Mouse (Mus musculus) B cell, adult 62 days (primary cell): ENCODE data around the gene Fpgt. TPM values are rescaled to one million over a fixed set of nuclear protein-coding genes. Genes with fewer than 3 reads are reported as not detected.

Experiments used
- total RNA-seq: library from RNA; stranded (reverse); gene quantifications from 4 replicates; pipeline ENCODE4 v1.2.4, GENCODE M21; 2023

The Fpgt gene
- total RNA-seq: 13.0 to 23.0 TPM (median 16.1 TPM) in 4 replicates

DNA sequence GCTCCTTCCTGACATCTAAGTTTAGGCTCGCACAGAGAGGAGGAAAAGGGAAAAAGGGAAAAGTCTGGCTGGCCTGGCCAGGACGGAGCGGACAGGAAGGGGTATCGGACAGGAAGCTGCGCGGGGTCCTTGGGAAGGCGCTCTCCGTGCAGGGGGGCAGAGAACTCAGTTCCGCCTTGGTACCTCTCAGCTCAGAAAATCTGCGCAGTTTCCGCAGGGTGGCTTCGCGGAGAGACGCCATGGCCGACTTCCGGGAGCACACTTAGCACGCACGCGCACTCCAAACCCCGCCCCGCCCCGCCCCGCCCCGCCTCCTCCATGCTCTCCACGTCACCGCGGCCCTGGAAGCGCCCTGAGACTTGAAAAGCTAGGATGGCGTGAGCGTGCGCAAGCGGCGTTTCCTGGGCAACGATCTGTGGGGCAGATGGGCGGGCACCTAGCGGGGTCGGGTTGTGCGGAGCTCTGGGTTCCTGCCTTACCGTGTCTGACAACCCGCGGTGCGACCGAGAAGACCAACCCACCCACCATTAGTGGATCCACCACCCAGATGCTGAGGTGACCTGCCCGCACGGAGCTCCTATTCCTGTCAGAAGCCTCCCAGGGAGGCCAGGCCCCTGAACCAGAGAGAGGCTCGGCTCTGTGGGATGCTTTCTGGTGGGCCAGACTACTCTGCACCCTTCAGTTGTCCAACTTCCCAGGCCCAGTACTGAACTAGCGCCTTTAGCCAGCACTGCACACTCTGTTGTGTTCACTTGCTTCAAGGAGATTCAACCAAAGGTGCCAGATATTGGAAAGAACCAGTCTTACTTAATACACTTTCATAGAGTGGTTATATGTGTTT, at the start of gene Fpgt, which contains the start of gene Lrriq3:
TSS of gene Fpgt (minus strand) at position 288 of the 841 bp plus-strand sequence.
TSS of gene Lrriq3 (plus strand) at position 319 of the 841 bp plus-strand sequence.

DNA sequence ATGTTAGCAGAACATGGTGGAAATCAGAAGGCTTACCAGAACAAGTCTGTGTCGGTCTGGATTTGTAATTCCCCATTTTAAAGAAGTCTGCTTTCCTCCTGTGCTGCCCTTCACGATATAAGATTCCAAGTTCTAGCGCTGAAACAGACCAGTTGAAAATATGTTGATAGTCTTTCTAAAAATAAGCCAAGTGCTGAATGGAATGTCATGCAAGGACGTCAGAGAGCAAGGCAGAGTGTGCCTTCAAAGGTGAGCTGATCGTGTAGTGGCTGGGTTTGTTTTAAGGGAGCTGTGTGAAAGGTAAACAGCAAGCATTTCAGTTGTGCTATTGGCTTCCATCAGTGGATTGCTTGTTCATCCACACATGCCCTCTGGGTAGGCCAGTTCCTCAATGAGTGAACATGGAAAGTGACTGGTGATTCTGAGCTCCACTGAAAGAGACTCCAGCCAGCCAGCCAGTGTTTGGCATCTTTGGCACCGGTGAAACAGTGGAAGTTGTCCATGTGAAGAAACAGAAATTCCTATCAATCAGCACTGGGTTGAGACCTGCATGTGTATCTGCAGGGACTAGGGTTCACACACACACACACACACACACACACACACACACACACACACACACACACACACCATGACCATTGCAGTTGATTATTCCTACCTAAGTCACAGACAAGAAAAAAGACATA, 37.8 kb downstream of the Fpgt start, which contains the start of gene Tnni3k:
TSS of gene Tnni3k (minus strand) at position 177 of the 686 bp plus-strand sequence.

Other genes with a start within 250 kb of the Fpgt start
- not detected in 4 replicates for gene Tnni3k, start 38.0 kb downstream of the Fpgt start, total RNA-seq
- gene Lrriq3, start within 50 bp of the Fpgt start, total RNA-seq: 0.34 to 0.60 TPM (median 0.52 TPM) in 3 of 4 replicates, not detected in the other